Mouse (Mus musculus) limb, embryonic 10.5 days (tissue): ENCODE results near the gene Ddx18. TPM values are rescaled to one million over a fixed set of nuclear protein-coding genes. Genes with fewer than 3 reads are reported as not detected.

Source experiments
- DNase-seq: peaks from one replicate; pipeline ENCODE4 v3.0.0-alpha.2; 2017; ENCODE audit warnings: low spot score
- H3K27ac ChIP-seq: fragments of 300-500 bp; sonication (generic); 2 replicates; pipeline ENCODE4 v1.5.1; 2016; ENCODE audit warnings: mild to moderate bottlenecking
- H3K27me3 ChIP-seq: fragments of 300-500 bp; sonication (generic); 2 replicates; pipeline ENCODE4 v1.6.1; 2016; ENCODE audit warnings: low read depth, mild to moderate bottlenecking; ENCODE audit not compliant: poor library complexity, severe bottlenecking
- H3K36me3 ChIP-seq: fragments of 300-500 bp; sonication (generic); 2 replicates; pipeline ENCODE4 v1.6.1; 2016; ENCODE audit warnings: mild to moderate bottlenecking, moderate library complexity
- H3K4me1 ChIP-seq: fragments of 300-500 bp; sonication (generic); 2 replicates; pipeline ENCODE4 v1.6.1; 2016
- H3K4me3 ChIP-seq: fragments of 300-500 bp; sonication (generic); 2 replicates; pipeline ENCODE4 v1.5.1; 2016; ENCODE audit warnings: mild to moderate bottlenecking, moderate library complexity
- H3K9me3 ChIP-seq: fragments of 300-500 bp; sonication (generic); replicated peaks from 2 replicates; pipeline ENCODE4 v1.6.1; 2016; ENCODE audit warnings: mild to moderate bottlenecking
- WGBS: fragments of 180-500 bp; shearing (Covaris S2); methylation state at CpG from one replicate; pipeline ENCODE4 v1.1.7; 2016; 5-methylcytosine and 5-hydroxymethylcytosine counted together
- polyA plus RNA-seq: library from polyadenylated mRNA; unstranded; fragments of >200 nt; fragmentation: Nextera tagmentation; extraction: Ambion mirVana; gene quantifications from 2 replicates; pipeline ENCODE4 v1.2.1, GENCODE M21; 2016

Gene Ddx18
- 75.5 and 89.8 TPM in 2 replicates for polyA plus RNA-seq

GRCm38 (mm10) chr1:121567521-121568489 lies at the start of gene Ddx18:
Gene Ddx18 (minus strand): TSS chr1:121567989.
- Histone ChIP-seq H3K27ac (peak within 1 kb of the TSS; percentile 85), H3K9me3 (no peaks in the 10 kb centered on the region), H3K27me3 (no peaks in the 10 kb centered on the region), H3K4me3 (peak within 1 kb of the TSS; percentile 80), H3K4me1 (peaks cover 6% of the 10 kb centered on the region; the same call in 1 of the 2 replicates), H3K36me3 (peaks cover 29% of the 10 kb centered on the region)
- WGBS = 7% methylated on average over 53 of the region's 53 CpGs
- peak; percentile 99 for DNase-seq

- H3K27me3 ChIP-seq = no peaks in the 10 kb centered on the region
- 48% methylated on average over 7 of the region's 7 CpGs for WGBS
- no peak for DNase-seq
- H3K4me3 ChIP-seq = no peak overlapping the region
- H3K4me1 ChIP-seq = peaks cover 6% of the 10 kb centered on the region
- no peak overlapping the region for H3K27ac ChIP-seq
- no peaks in the 10 kb centered on the region for H3K36me3 ChIP-seq
- H3K9me3 ChIP-seq = no peaks in the 10 kb centered on the region
Measured at GRCm38 (mm10) chr1:121608000-121608399, 40.2 kb upstream of the Ddx18 start.

- no peak for DNase-seq
- Histone ChIP-seq H3K27ac (no peak overlapping the region), H3K9me3 (no peaks in the 10 kb centered on the region), H3K4me1 (peaks cover 6% of the 10 kb centered on the region), H3K36me3 (no peaks in the 10 kb centered on the region), H3K4me3 (no peak overlapping the region), H3K27me3 (no peaks in the 10 kb centered on the region)
- 58% methylated on average over 6 of the region's 6 CpGs for WGBS
Measured at GRCm38 (mm10) chr1:121605118-121605517, 37.3 kb upstream of the Ddx18 start.

- Histone ChIP-seq H3K4me1 (no peaks in the 10 kb centered on the region), H3K9me3 (no peaks in the 10 kb centered on the region), H3K4me3 (no peak overlapping the region), H3K36me3 (no peaks in the 10 kb centered on the region), H3K27ac (no peak overlapping the region), H3K27me3 (no peaks in the 10 kb centered on the region)
- WGBS = 84% methylated on average over 6 of the region's 6 CpGs
- no peak for DNase-seq
Measured at GRCm38 (mm10) chr1:121601893-121602292, 34.1 kb upstream of the Ddx18 start.

- H3K27ac ChIP-seq = no peak overlapping the region
- no peaks in the 10 kb centered on the region for H3K36me3 ChIP-seq
- H3K9me3 ChIP-seq = no peaks in the 10 kb centered on the region
- H3K4me1 ChIP-seq = no peaks in the 10 kb centered on the region
- no peaks in the 10 kb centered on the region for H3K27me3 ChIP-seq
- H3K4me3 ChIP-seq = no peak overlapping the region
- DNase-seq = peak; percentile 40
- 33% methylated on average over 1 of the region's 1 CpGs for WGBS
Measured at GRCm38 (mm10) chr1:121601084-121601483, 33.3 kb upstream of the Ddx18 start.

GRCm38 (mm10) chr1:121598421-121598820 lies 30.6 kb upstream of the Ddx18 start:
- DNase-seq = no peak
- Histone ChIP-seq H3K36me3 (no peaks in the 10 kb centered on the region), H3K4me1 (no peaks in the 10 kb centered on the region), H3K27me3 (no peaks in the 10 kb centered on the region), H3K9me3 (no peaks in the 10 kb centered on the region), H3K4me3 (no peak overlapping the region), H3K27ac (no peak overlapping the region)
- 72% methylated on average over 3 of the region's 3 CpGs for WGBS

- WGBS = 47% methylated on average over 4 of the region's 4 CpGs
- Histone ChIP-seq H3K4me3 (no peak overlapping the region), H3K27me3 (no peaks in the 10 kb centered on the region), H3K27ac (no peak overlapping the region), H3K4me1 (no peaks in the 10 kb centered on the region), H3K9me3 (no peaks in the 10 kb centered on the region), H3K36me3 (no peaks in the 10 kb centered on the region)
- DNase-seq = no peak
Measured at GRCm38 (mm10) chr1:121596951-121597625, 29.3 kb upstream of the Ddx18 start.

GRCm38 (mm10) chr1:121584838-121585237 lies 17.0 kb upstream of the Ddx18 start:
- Histone ChIP-seq H3K4me1 (no peaks in the 10 kb centered on the region), H3K27ac (no peak overlapping the region), H3K9me3 (no peaks in the 10 kb centered on the region), H3K27me3 (no peaks in the 10 kb centered on the region), H3K36me3 (no peaks in the 10 kb centered on the region), H3K4me3 (no peak overlapping the region)
- 84% methylated on average over 6 of the region's 6 CpGs for WGBS
- no peak for DNase-seq

- Histone ChIP-seq H3K27me3 (no peaks in the 10 kb centered on the region), H3K27ac (no peak overlapping the region), H3K4me1 (no peaks in the 10 kb centered on the region), H3K36me3 (no peaks in the 10 kb centered on the region), H3K9me3 (no peaks in the 10 kb centered on the region), H3K4me3 (no peak overlapping the region)
- DNase-seq = no peak
- WGBS = 89% methylated on average over 5 of the region's 5 CpGs
Measured at GRCm38 (mm10) chr1:121581133-121581855, 13.5 kb upstream of the Ddx18 start.

GRCm38 (mm10) chr1:121577491-121577890 lies 9.7 kb upstream of the Ddx18 start:
- H3K27ac ChIP-seq = no peak overlapping the region
- DNase-seq = no peak
- no peak overlapping the region for H3K4me3 ChIP-seq
- no peaks in the 10 kb centered on the region for H3K27me3 ChIP-seq
- no peaks in the 10 kb centered on the region for H3K9me3 ChIP-seq
- WGBS = 56% methylated on average over 1 of the region's 1 CpGs
- H3K4me1 ChIP-seq = no peaks in the 10 kb centered on the region
- no peaks in the 10 kb centered on the region for H3K36me3 ChIP-seq

GRCm38 (mm10) chr1:121570522-121570921 lies 2.7 kb upstream of the Ddx18 start:
- H3K27ac ChIP-seq = no peak overlapping the region
- no peaks in the 10 kb centered on the region for H3K9me3 ChIP-seq
- no peak overlapping the region for H3K4me3 ChIP-seq
- peaks cover 6% of the 10 kb centered on the region; the same call in 1 of the 2 replicates for H3K4me1 ChIP-seq
- WGBS = 86% methylated on average over 7 of the region's 7 CpGs
- no peaks in the 10 kb centered on the region for H3K27me3 ChIP-seq
- DNase-seq = no peak
- peaks cover 2% of the 10 kb centered on the region for H3K36me3 ChIP-seq

GRCm38 (mm10) chr1:121557861-121558260 lies 9.9 kb downstream of the Ddx18 start:
- no peaks in the 10 kb centered on the region for H3K27me3 ChIP-seq
- DNase-seq = no peak
- 95% methylated on average over 5 of the region's 5 CpGs for WGBS
- H3K4me1 ChIP-seq = no peaks in the 10 kb centered on the region
- H3K36me3 ChIP-seq = peaks cover 97% of the 10 kb centered on the region
- no peaks in the 10 kb centered on the region for H3K9me3 ChIP-seq
- H3K27ac ChIP-seq = no peak overlapping the region
- H3K4me3 ChIP-seq = no peak overlapping the region
